Mouse (Mus musculus) liver, embryonic 15.5 days (tissue): ENCODE measurements around the gene Dnaja3. TPM values are rescaled to one million over a fixed set of nuclear protein-coding genes. Genes with fewer than 3 reads are reported as not detected.

Experiments
- polyA plus RNA-seq: library from polyadenylated mRNA; unstranded; fragments of >200 nt; fragmentation: Nextera tagmentation; extraction: Ambion mirVana; gene quantifications from 2 replicates; pipeline ENCODE4 v1.2.1, GENCODE M21; 2015

The Dnaja3 gene
- polyA plus RNA-seq, 1 experiment from 2014 or later, result 45.7 TPM

Other genes starting within 250 kb of the Dnaja3 start
- gene Adcy9, start 219.5 kb upstream of the Dnaja3 start, polyA plus RNA-seq, result 0.41 and 0.67 TPM in 2 replicates
- gene Srl, start 98.2 kb upstream of the Dnaja3 start, polyA plus RNA-seq, result 3.2 and 5.3 TPM in 2 replicates
- gene Tfap4, start 80.1 kb upstream of the Dnaja3 start, polyA plus RNA-seq, result 5.6 and 6.4 TPM in 2 replicates
- gene Glis2, start 45.3 kb upstream of the Dnaja3 start, polyA plus RNA-seq, result 2.0 and 2.3 TPM in 2 replicates
- 41.1 and 53.2 TPM in 2 replicates for gene Pam16, start 15.0 kb upstream of the Dnaja3 start, polyA plus RNA-seq
- 2.4 and 2.8 TPM in 2 replicates for gene Vasn, start within 50 bp of the Dnaja3 start, polyA plus RNA-seq
- 10.5 and 13.1 TPM in 2 replicates for gene Coro7, start 39.8 kb downstream of the Dnaja3 start, polyA plus RNA-seq
- 37.2 and 39.6 TPM in 2 replicates for gene Nmral1, start 79.4 kb downstream of the Dnaja3 start, polyA plus RNA-seq
- 36.6 and 37.9 TPM in 2 replicates for gene Hmox2, start 86.4 kb downstream of the Dnaja3 start, polyA plus RNA-seq
- 20.9 and 24.5 TPM in 2 replicates for gene Cdip1, start 150.3 kb downstream of the Dnaja3 start, polyA plus RNA-seq
- gene 4930562C15Rik, start 195.4 kb downstream of the Dnaja3 start, polyA plus RNA-seq, result 0.09 and 0.14 TPM in 2 replicates
- gene Ubald1, start 240.3 kb downstream of the Dnaja3 start, polyA plus RNA-seq, result 10.6 and 11.5 TPM in 2 replicates
- 25.4 and 30.9 TPM in 2 replicates for gene Mgrn1, start 246.3 kb downstream of the Dnaja3 start, polyA plus RNA-seq